Mouse (Mus musculus) layer of hippocampus, adult 9-11 months (tissue): ENCODE measurements at regions not wholly inside any gene's neighbourhood (a gene's known extent, or its start where the extent isn't known, plus 50 kb on each side); places are given as distances from the start of the nearest gene placed in this dataset.
"Not testable (repeated sequence)": the region's sequence is repeated elsewhere in the genome, so short reads cannot be mapped to it uniquely, and the experiment has no call there.

Source experiments
- DNase-seq: peaks from one replicate; pipeline ENCODE4 v3.0.0; 2022

DNA sequence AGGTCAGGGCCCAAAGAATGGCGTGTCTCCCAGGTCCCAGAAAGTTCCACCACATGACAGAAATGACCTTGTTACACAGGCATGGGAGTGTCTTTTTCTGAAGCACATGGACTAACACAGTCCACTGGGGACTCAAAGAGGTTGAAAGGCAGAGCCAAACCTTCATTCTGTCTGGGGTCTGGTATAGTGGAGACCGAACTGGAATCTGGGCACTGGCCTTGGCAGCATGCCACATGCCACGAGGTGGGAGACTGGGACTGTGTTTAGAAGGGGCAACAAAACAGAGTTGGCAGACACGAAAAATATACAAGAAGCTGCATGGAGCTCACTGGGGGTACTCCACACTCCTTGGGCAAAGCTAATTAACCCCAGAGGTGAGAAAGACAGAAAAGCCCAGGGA is 293.6 kb upstream of the Cdh4 start:
- no peak for DNase-seq

- DNase-seq, result no peak
Measured at GRCm38 (mm10) chr2:179158881-179159280, 283.4 kb upstream of the Cdh4 start.

GRCm38 (mm10) chr2:179163116-179163515 is 279.1 kb upstream of the Cdh4 start:
- DNase-seq, result no peak

GRCm38 (mm10) chr2:179170157-179170556 is 272.1 kb upstream of the Cdh4 start:
- no peak for DNase-seq

DNA sequence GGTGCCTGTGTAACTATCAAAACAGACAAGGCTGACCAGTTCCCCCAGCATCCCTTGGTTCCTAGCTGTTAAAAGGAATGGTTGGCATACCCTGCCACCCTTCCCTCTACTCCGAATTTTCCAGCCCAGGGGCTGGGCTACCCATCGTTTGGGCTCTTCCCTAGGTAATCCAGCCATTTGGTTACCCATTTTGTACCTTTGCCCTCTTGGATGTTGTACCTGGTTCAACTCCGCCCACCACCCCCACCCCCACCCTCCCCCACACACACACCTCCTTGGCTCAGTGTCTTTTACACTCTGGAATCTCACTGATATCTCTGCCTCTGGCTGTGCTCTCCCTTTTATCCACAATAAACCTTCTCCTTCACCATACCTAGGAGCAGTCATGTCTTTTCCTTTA is 271.6 kb upstream of the Cdh4 start:
- no peak for DNase-seq

DNA sequence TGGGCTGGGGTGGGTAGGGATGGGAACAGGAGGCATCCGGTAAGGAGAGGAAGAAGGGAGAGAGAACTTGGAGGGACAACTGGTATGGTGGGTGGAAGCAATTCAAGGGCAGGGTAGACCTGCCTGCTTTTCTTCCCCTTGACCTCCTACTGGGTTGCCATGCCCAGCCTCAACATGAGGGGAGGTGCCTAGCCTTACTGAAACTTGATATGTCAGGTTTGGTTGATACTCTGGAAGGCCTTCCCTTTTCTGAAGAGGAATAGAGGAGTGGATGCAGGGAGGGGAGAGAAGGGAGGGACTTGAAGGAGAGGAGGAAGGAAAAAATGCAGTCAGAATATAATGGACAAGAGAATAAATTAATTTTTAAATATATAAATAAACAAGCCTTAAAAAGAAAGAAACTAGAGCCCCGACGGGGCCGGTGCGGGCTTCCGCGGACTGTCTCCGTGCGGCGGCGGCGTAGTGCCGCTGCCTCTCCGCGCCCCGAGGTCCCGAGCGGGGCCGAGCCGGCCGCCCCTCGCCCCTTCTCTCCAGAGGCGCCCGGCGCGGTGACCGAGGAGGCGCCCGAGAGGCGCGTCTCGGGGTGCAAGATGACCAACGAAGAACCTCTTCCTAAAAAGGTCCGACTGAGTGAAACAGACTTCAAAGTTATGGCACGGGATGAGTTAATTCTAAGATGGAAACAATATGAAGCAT is 265.2 kb upstream of the Cdh4 start:
- DNase-seq, result not testable (repeated sequence)

DNA sequence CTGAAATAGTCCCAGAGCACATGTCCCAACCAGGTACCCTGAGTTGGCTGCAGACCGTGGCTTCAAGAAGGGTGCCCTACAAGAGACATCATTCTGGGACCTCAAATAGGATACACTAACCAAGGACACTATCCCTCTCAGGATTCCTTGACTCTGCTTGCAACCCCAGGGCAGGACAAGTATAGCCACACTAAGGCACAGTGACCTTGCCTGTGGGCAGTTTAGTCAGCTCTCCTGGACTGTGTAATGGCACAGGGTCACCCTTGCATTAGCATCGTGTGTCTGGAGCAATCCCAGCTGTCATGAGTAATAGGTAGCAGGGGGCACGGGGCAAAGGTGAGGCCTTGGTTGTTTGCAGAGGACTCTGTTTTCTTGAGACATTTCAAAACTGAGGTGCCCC is 260.9 kb upstream of the Cdh4 start:
- no peak for DNase-seq

GRCm38 (mm10) chr2:179182123-179182522 is 260.1 kb upstream of the Cdh4 start:
- DNase-seq, result no peak

- no peak for DNase-seq
Measured at GRCm38 (mm10) chr2:179192906-179193496, 249.2 kb upstream of the Cdh4 start.

- peak; percentile 48 for DNase-seq
Measured at GRCm38 (mm10) chr2:179193507-179194160, 248.6 kb upstream of the Cdh4 start.

- no peak for DNase-seq
Measured at GRCm38 (mm10) chr2:179197471-179197870, 244.8 kb upstream of the Cdh4 start.

GRCm38 (mm10) chr2:179200495-179200894 is 241.7 kb upstream of the Cdh4 start:
- DNase-seq, result no peak

DNA sequence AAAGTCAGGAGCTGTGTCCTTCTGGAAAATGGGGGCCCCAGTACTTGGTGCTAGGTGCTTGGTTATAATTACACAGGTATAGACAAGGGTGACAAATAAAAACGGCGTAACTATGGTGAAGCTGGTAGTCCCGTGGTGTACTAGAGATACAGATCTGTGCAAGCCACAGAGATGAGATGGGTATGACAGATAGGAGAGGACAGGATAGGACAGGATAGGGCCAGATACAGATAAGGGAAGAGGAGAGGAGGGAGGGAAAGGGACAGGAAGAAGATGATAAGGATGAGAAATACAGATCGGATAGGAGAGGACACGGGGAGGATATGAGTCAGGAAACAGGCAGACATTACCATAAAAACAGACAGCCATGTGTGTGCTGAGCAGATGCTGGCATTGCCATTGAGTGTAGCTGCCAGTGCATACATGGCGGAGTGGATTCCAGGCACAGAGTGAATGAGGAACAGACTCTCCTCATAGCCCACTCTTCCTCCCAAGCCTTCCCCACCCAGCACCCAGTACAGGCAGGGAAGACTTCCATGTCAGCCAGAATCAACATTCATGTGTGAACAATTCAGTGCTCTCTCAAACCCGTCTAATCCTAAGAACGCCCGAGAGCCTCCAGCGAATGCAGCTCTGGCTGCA is 231.9 kb upstream of the Cdh4 start:
- peak; percentile 15 for DNase-seq

DNA sequence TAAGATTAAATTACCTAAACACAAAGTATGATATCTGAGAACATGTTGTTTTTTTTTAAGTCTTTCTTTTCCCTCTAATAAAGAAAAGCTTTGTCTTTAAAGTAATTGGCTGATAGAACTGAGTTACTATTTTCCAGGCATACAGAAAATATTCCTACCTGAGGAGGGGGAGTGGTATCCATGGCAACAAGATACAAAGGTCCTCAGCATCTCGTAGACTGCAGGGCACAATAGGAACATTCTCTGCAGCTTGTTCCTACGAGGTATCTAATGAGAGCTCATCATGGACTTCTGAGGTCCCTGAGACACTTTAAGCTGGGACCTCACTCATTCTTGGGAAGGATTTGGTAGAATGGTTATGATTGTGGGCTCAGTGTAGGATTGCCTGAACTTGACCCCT is 225.5 kb upstream of the Cdh4 start:
- DNase-seq, result no peak

DNA sequence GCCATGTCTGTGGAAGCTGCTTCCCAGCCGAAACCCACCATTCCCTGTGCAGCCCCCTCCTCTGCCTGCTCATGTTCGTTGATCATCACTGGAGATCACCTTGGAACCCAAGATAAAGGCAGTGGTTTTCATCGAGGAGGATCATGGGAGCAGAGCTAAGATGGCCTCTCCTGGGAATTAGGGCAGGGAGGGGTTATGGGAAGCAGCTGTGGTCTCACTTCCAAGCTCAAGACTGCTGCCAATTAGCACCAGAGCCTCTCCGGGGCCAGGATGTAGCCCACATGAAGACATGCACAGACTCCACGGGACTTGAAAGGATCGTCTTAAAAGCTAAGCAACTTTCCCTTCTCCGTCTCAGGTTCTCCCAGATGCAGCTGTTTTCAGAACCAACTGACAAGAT is 214.1 kb upstream of the Cdh4 start:
- no peak for DNase-seq

- no peak for DNase-seq
Measured at GRCm38 (mm10) chr2:179231708-179232354, 210.4 kb upstream of the Cdh4 start.

GRCm38 (mm10) chr2:179238166-179238565 is 204.1 kb upstream of the Cdh4 start:
- peak; percentile 53 for DNase-seq

GRCm38 (mm10) chr2:179260892-179261291 is 181.3 kb upstream of the Cdh4 start:
- DNase-seq, result no peak

DNA sequence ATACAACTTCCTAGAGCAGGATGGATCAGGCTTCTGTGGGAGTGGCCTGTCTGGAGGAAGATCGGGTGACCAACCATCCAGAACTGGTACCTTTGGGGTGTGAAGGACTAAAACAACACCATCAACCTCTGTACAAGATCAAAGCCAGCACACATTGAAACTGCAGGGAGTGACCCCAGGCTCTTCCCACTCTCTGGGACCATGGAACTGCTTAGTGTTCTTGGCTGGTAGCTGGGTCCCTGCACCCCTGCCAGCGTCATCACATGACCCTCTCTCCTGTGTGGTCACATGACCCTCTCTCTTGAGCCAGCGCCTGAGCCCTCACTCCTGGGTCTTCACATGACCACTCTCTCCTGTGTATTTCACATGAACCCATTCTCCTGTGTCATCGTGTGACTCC is 178.3 kb upstream of the Cdh4 start:
- no peak for DNase-seq

DNA sequence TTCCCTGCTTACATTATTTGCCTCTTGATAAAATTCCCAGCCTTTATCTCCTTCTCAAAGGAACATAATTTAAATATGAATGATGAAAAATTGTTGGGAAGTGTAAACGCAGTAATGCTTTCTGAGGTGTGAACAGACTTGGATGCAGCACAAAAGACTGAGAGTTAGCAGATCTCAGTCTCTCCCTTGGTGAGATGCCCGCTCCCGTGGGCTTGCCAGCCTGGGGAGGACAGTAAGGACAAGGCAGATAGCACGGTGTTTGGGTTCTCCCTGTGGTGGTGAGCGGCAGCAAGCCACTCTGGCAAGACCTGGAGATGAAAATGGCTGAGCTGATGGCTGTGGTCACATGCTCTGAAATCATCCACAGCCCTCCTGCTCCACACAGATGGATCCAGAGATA is 176.8 kb upstream of the Cdh4 start:
- DNase-seq, result no peak

DNA sequence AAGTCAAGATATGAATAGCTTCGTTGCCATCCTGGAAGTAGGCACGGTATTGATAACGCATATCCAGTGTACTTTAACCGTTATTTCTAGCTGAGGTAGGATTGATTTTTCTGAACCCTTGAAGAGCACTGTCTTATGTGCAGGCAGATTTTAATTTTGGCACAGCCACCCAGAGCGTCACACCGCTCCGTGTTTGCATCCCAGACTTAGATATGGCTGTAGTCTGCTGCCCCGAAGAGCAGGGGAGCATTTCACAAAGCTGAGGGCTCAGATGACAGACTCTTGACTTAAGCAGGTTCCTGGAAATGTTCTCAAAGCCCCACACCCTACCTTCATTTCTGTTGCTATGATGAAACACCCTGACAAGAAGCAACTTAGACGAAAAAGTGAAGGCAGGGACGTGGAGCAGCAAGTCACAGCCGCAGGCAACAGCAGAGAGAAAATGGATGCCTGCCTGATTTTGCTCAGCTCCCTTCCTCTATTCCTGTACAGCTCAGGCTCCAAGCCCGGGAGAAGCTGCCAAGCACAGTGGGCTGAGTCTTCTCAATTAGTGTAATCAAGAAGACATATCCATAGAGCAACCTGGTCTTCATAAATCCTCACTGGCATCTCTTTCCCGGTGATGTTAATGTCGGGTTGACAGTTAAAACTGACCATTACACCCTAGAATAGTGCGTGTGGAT is 164.9 kb upstream of the Cdh4 start:
- DNase-seq, result peak; percentile 14

GRCm38 (mm10) chr2:179277887-179278282 is 164.3 kb upstream of the Cdh4 start:
- no peak for DNase-seq

- no peak for DNase-seq
Measured at GRCm38 (mm10) chr2:179282276-179282675, 160.0 kb upstream of the Cdh4 start.
